Mouse (Mus musculus) kidney, postnatal 0 days (tissue): ENCODE data around the gene Cpm. TPM values are rescaled to one million over a fixed set of nuclear protein-coding genes. Genes with fewer than 3 reads are reported as not detected.
A peak's percentile ranks its signal among the peaks of the same experiment; 100 is the strongest.

Source experiments
- ATAC-seq: fragments of 200-750 bp; cut with Nextera tagmentation; replicated peaks from 2 replicates; pipeline ENCODE4 v1.8.0; 2017; ENCODE audit warnings: low read depth, moderate number of reproducible peaks, moderate TSS enrichment, moderate library complexity; ENCODE audit not compliant: low FRiP score
- DNase-seq: peaks from one replicate; pipeline ENCODE4 v3.0.0-alpha.2; 2016; ENCODE audit warnings: low spot score
- H3K27ac ChIP-seq: fragments of 300-500 bp; sonication (generic); 2 replicates; pipeline ENCODE4 v1.5.1; 2014; ENCODE audit warnings: mild to moderate bottlenecking
- H3K27me3 ChIP-seq: fragments of 300-500 bp; sonication (generic); 2 replicates; pipeline ENCODE4 v1.6.1; 2014; ENCODE audit warnings: low read length, mixed read lengths; ENCODE audit not compliant: insufficient read depth
- H3K36me3 ChIP-seq: fragments of 300-500 bp; sonication (generic); 2 replicates; pipeline ENCODE4 v1.6.1; 2014; ENCODE audit warnings: low read length, mixed read lengths; ENCODE audit not compliant: insufficient read depth
- H3K4me1 ChIP-seq: fragments of 300-500 bp; sonication (generic); replicated peaks from 2 replicates; pipeline ENCODE4 v1.6.1; 2014; ENCODE audit warnings: antibody characterized with exemption, low read length, mixed read lengths; ENCODE audit not compliant: insufficient read depth
- H3K4me2 ChIP-seq: fragments of 300-500 bp; sonication (generic); 2 replicates; pipeline ENCODE4 v1.6.1; 2014; ENCODE audit warnings: mild to moderate bottlenecking, low read length, moderate library complexity, mixed read lengths
- H3K4me3 ChIP-seq: fragments of 300-500 bp; sonication (generic); replicated peaks from 2 replicates; pipeline ENCODE4 v1.5.1; 2014; ENCODE audit warnings: low read depth, low read length
- H3K9ac ChIP-seq: fragments of 300-500 bp; sonication (generic); 2 replicates; pipeline ENCODE4 v1.6.1; 2014; ENCODE audit warnings: low read depth, low read length
- H3K9me3 ChIP-seq: fragments of 300-500 bp; sonication (generic); replicated peaks from 2 replicates; pipeline ENCODE4 v1.6.1; 2016; ENCODE audit warnings: low read length, inconsistent platforms, mixed read lengths
- CTCF ChIP-seq: IDR thresholded peaks from 2 replicates; pipeline ENCODE4 v1.5.1; 2016; ENCODE audit warnings: antibody characterized with exemption, low read depth, mild to moderate bottlenecking, moderate library complexity
- WGBS: fragments of 180-500 bp; shearing (Covaris S2); extraction: QIAGEN DNeasy Blood & Tissue Kit; methylation state at CpG from one replicate; pipeline ENCODE4 v1.1.7; 2014; 5-methylcytosine and 5-hydroxymethylcytosine counted together
- polyA plus RNA-seq: library from polyadenylated mRNA; unstranded; fragments of >200 nt; fragmentation: Nextera tagmentation; extraction: Ambion mirVana; gene quantifications from 2 replicates; pipeline ENCODE4 v1.2.1, GENCODE M21; 2015

The Cpm gene
- polyA plus RNA-seq, 1 experiment from 2014 or later, result 51.7 TPM

GRCm38 (mm10) chr10:117647158-117647505 lies 17.8 kb downstream of the Cpm start:
- no peaks in the 10 kb centered on the region; the same call in 1 of the 2 replicates for H3K27me3 ChIP-seq
- no peak overlapping the region for H3K9ac ChIP-seq
- H3K4me2 ChIP-seq, result 0 out of 2 replicates have a peak overlapping the region, but pooled peaks have one; percentile 10
- H3K4me3 ChIP-seq, result no peak overlapping the region
- no peak for TF ChIP-seq CTCF
- DNase-seq (peak; percentile 74), ATAC-seq (peak; percentile 52; the same call in 1 of the 2 replicates)
- H3K9me3 ChIP-seq, result no peaks in the 10 kb centered on the region
- H3K36me3 ChIP-seq, result no peaks in the 10 kb centered on the region
- H3K4me1 ChIP-seq, result no peaks in the 10 kb centered on the region
- WGBS, result 38% methylated on average over 13 of the region's 13 CpGs
- H3K27ac ChIP-seq, result no peak overlapping the region

GRCm38 (mm10) chr10:117647964-117648472 lies 18.7 kb downstream of the Cpm start:
- Histone ChIP-seq H3K9ac (no peak overlapping the region), H3K4me1 (no peaks in the 10 kb centered on the region), H3K4me3 (no peak overlapping the region), H3K27me3 (no peaks in the 10 kb centered on the region; the same call in 1 of the 2 replicates), H3K27ac (no peak overlapping the region), H3K9me3 (no peaks in the 10 kb centered on the region), H3K4me2 (no peak overlapping the region), H3K36me3 (no peaks in the 10 kb centered on the region)
- ATAC-seq (no peak), DNase-seq (no peak)
- no peak for TF ChIP-seq CTCF
- WGBS, result 87% methylated on average over 2 of the region's 2 CpGs

GRCm38 (mm10) chr10:117648643-117649042 lies 19.3 kb downstream of the Cpm start:
- Histone ChIP-seq H3K9me3 (no peaks in the 10 kb centered on the region), H3K4me3 (no peak overlapping the region), H3K4me2 (no peak overlapping the region), H3K27me3 (no peaks in the 10 kb centered on the region), H3K9ac (no peak overlapping the region), H3K36me3 (no peaks in the 10 kb centered on the region), H3K27ac (no peak overlapping the region), H3K4me1 (no peaks in the 10 kb centered on the region)
- no peak for DNase-seq
- whole genome bisulfite sequencing, result 82% methylated on average over 3 of the region's 3 CpGs
- no peak for TF ChIP-seq CTCF
- ATAC-seq, result no peak

GRCm38 (mm10) chr10:117649292-117650041 lies 20.2 kb downstream of the Cpm start:
- DNase-seq (no peak), ATAC-seq (no peak)
- WGBS, result 83% methylated on average over 11 of the region's 11 CpGs
- Histone ChIP-seq H3K4me3 (no peak overlapping the region), H3K27me3 (no peaks in the 10 kb centered on the region), H3K4me1 (no peaks in the 10 kb centered on the region), H3K4me2 (no peak overlapping the region), H3K27ac (no peak overlapping the region), H3K36me3 (no peaks in the 10 kb centered on the region), H3K9me3 (no peaks in the 10 kb centered on the region), H3K9ac (no peak overlapping the region)
- TF ChIP-seq CTCF, result no peak

GRCm38 (mm10) chr10:117650042-117650655 lies 20.8 kb downstream of the Cpm start:
- Histone ChIP-seq H3K36me3 (no peaks in the 10 kb centered on the region), H3K4me3 (no peak overlapping the region), H3K4me1 (no peaks in the 10 kb centered on the region), H3K27me3 (no peaks in the 10 kb centered on the region), H3K27ac (no peak overlapping the region), H3K9me3 (no peaks in the 10 kb centered on the region), H3K9ac (no peak overlapping the region), H3K4me2 (no peak overlapping the region)
- WGBS, result 86% methylated on average over 12 of the region's 12 CpGs
- no peak for DNase-seq
- no peak for ATAC-seq
- TF ChIP-seq CTCF, result no peak

GRCm38 (mm10) chr10:117650725-117651124 lies 21.4 kb downstream of the Cpm start:
- Histone ChIP-seq H3K9me3 (no peaks in the 10 kb centered on the region), H3K9ac (no peak overlapping the region), H3K4me3 (no peak overlapping the region), H3K27ac (no peak overlapping the region), H3K27me3 (no peaks in the 10 kb centered on the region), H3K36me3 (no peaks in the 10 kb centered on the region), H3K4me2 (no peak overlapping the region), H3K4me1 (no peaks in the 10 kb centered on the region)
- 90% methylated on average over 7 of the region's 7 CpGs for WGBS
- no peak for TF ChIP-seq CTCF
- ATAC-seq (no peak), DNase-seq (no peak)
